Mouse (Mus musculus): ENCODE results near the gene Fgfrl1.
"Not testable (repeated sequence)": the region's sequence is repeated elsewhere in the genome, so short reads cannot be mapped to it uniquely, and the experiment has no call there.

Gene Fgfrl1

DNA sequence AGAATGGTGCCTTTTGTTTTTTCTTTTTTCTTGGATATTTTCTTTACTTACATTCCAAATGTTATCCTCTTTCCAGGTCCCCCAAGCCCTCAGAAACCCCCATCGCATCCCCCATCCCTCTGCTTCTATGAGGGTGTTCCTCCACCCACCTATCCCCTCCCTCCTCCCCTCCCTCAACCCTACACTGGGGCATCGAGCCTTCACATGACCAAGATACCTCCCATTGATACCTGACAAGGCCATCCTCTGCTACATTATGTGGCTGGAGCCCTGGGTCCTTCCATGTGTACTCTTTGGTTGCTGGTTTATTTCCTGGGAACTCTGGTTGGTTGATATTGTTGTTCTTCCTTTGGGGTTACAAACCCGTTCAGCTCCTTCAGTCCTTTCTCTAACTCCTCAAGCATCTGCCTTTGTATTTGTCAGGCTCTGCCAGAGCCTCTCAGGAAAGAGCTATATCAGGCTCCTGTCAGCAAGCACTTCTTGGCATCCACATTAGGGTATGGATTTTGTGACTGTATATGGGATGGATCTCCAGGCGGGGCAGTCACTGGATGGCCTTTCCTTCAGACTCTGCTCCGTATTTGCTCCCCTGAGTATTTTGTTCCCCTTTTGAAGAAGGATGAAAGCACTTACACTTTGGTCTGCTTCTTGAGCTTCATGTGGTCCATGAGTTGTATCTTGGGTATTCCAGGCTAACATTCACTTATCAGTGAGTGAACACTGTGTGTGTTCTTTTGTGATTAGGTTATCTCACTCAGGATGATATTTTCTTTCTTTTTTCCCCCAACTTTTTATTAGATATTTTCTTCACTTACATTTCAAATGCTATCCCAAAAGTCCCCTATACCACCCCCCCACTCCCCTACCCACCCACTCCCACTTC is 58.4 kb downstream of the Fgfrl1 start:
- no peak for DNase-seq (ENCODE audit: low read depth, low spot score)

DNA sequence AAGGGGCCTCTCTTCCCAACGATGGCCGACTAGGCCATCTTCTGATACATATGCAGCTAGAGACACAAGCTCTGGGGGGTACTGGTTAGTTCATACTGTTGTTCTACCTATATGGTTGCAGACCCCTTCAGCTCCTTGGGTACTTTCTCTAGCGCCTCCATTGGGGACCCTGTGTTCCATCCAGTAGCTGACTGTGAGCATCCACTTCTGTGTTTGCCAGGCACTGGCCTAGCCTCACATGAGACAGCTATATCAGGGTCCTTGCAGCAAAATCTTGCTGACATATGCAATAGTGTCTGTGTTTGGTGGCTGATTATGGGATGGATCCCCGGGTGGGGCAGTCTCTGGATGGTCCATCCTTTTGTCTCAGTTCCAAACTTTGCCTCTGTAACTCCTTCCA is 59.1 kb downstream of the Fgfrl1 start:
- not testable (repeated sequence) for DNase-seq (ENCODE audit: low read depth, low spot score)

Measured in A20 (cell line).